Mouse (Mus musculus) kidney, embryonic 14.5 days (tissue): ENCODE results near the gene Acads. TPM values are rescaled to one million over a fixed set of nuclear protein-coding genes. Genes with fewer than 3 reads are reported as not detected.
"Not testable (repeated sequence)": the region's sequence is repeated elsewhere in the genome, so short reads cannot be mapped to it uniquely, and the experiment has no call there.

Experiments used
- ATAC-seq: fragments of 200-750 bp; cut with Nextera tagmentation; 2 replicates; pipeline ENCODE4 v1.8.0; 2017; ENCODE audit warnings: moderate number of reproducible peaks, mild to moderate bottlenecking, moderate TSS enrichment, moderate library complexity; ENCODE audit not compliant: low FRiP score, low TSS enrichment
- H3K27ac ChIP-seq: fragments of 300-500 bp; sonication (generic); 2 replicates; pipeline ENCODE4 v1.5.1; 2014; ENCODE audit warnings: low read depth, mild to moderate bottlenecking, low read length, moderate library complexity, mixed read lengths
- H3K27me3 ChIP-seq: fragments of 300-500 bp; sonication (generic); 2 replicates; pipeline ENCODE4 v1.6.1; 2014; ENCODE audit warnings: mild to moderate bottlenecking, low read length; ENCODE audit not compliant: control insufficient read depth, insufficient read depth
- H3K36me3 ChIP-seq: fragments of 300-500 bp; sonication (generic); 2 replicates; pipeline ENCODE4 v1.6.1; 2014; ENCODE audit warnings: low read length, mixed read lengths; ENCODE audit not compliant: control insufficient read depth, insufficient read depth
- H3K4me1 ChIP-seq: fragments of 300-500 bp; sonication (generic); 2 replicates; pipeline ENCODE4 v1.6.1; 2014; ENCODE audit warnings: low read length, mixed read lengths; ENCODE audit not compliant: control insufficient read depth, insufficient read depth
- H3K4me2 ChIP-seq: fragments of 300-500 bp; sonication (generic); replicated peaks from 2 replicates; pipeline ENCODE4 v1.6.1; 2014; ENCODE audit warnings: low read depth, mild to moderate bottlenecking, low read length
- H3K4me3 ChIP-seq: fragments of 300-500 bp; sonication (generic); 2 replicates; pipeline ENCODE4 v1.5.1; 2014; ENCODE audit warnings: mild to moderate bottlenecking, low read length
- H3K9ac ChIP-seq: fragments of 300-500 bp; sonication (generic); 2 replicates; pipeline ENCODE4 v1.6.1; 2014; ENCODE audit warnings: low read depth, mild to moderate bottlenecking, low read length, moderate library complexity
- H3K9me3 ChIP-seq: fragments of 300-500 bp; sonication (generic); 2 replicates; pipeline ENCODE4 v1.6.1; 2016; ENCODE audit warnings: low read length; ENCODE audit not compliant: control insufficient read depth
- WGBS: fragments of 180-500 bp; shearing (Covaris S2); extraction: QIAGEN DNeasy Blood & Tissue Kit; methylation state at CpG from one replicate; pipeline ENCODE4 v1.1.7; 2014; 5-methylcytosine and 5-hydroxymethylcytosine counted together
- polyA plus RNA-seq: library from polyadenylated mRNA; unstranded; fragments of >200 nt; fragmentation: Nextera tagmentation; extraction: Ambion mirVana; gene quantifications from 2 replicates; pipeline ENCODE4 v1.2.1, GENCODE M21; 2014

Gene Acads
- 54.2 and 68.5 TPM in 2 replicates for polyA plus RNA-seq

- Histone ChIP-seq H3K9me3 (no peaks in the 10 kb centered on the region), H3K27me3 (no peaks in the 10 kb centered on the region), H3K4me3 (peak within 1 kb of the TSS; percentile 86), H3K27ac (peak within 1 kb of the TSS; percentile 77), H3K4me1 (peaks cover 4% of the 10 kb centered on the region; the same call in 1 of the 2 replicates), H3K4me2 (peak within 1 kb of the TSS; percentile 73), H3K9ac (peak within 1 kb of the TSS; percentile 82), H3K36me3 (peaks cover 14% of the 10 kb centered on the region)
- under 1% methylated on average over 39 of the region's 39 CpGs for WGBS
- peak; percentile 90 for ATAC-seq
These were observed at the start of gene Acads for GRCm38 (mm10) chr5:115118961-115119570. TSS of gene Acads (minus strand) at chr5:115119346.

- Histone ChIP-seq H3K9me3 (no peaks in the 10 kb centered on the region), H3K9ac (no peak overlapping the region), H3K4me3 (no peak overlapping the region), H3K27ac (peak overlapping the region; percentile 83), H3K4me2 (no peak overlapping the region), H3K27me3 (no peaks in the 10 kb centered on the region), H3K4me1 (peaks cover 27% of the 10 kb centered on the region), H3K36me3 (no peaks in the 10 kb centered on the region)
- ATAC-seq, result 0 out of 2 replicates have a peak, but pooled peaks have one; percentile 28
- 39% methylated on average over 6 of the region's 6 CpGs for WGBS
These were observed 48.2 kb upstream of the Acads start for GRCm38 (mm10) chr5:115167396-115167795.

- 80% methylated on average over 7 of the region's 7 CpGs for WGBS
- no peak overlapping the region for H3K9ac ChIP-seq
- H3K4me2 ChIP-seq, result no peak overlapping the region
- H3K36me3 ChIP-seq, result no peaks in the 10 kb centered on the region
- no peaks in the 10 kb centered on the region for H3K9me3 ChIP-seq
- peak overlapping the region; percentile 59; the same call in 1 of the 2 replicates for H3K27ac ChIP-seq
- H3K4me3 ChIP-seq, result no peak overlapping the region
- no peaks in the 10 kb centered on the region for H3K27me3 ChIP-seq
- peaks cover 27% of the 10 kb centered on the region for H3K4me1 ChIP-seq
- ATAC-seq, result no peak
These were observed 47.7 kb upstream of the Acads start for GRCm38 (mm10) chr5:115166815-115167194.

GRCm38 (mm10) chr5:115165895-115166814 is 47.0 kb upstream of the Acads start:
- no peak; the same call in 1 of the 2 replicates for ATAC-seq
- Histone ChIP-seq H3K4me3 (no peak overlapping the region), H3K27me3 (no peaks in the 10 kb centered on the region), H3K4me1 (peaks cover 32% of the 10 kb centered on the region), H3K36me3 (no peaks in the 10 kb centered on the region), H3K9me3 (no peaks in the 10 kb centered on the region), H3K9ac (no peak overlapping the region), H3K4me2 (no peak overlapping the region), H3K27ac (peak overlapping the region; percentile 59; the same call in 1 of the 2 replicates)
- 51% methylated on average over 11 of the region's 11 CpGs for WGBS

- no peak for ATAC-seq
- Histone ChIP-seq H3K4me2 (no peak overlapping the region), H3K36me3 (no peaks in the 10 kb centered on the region), H3K27me3 (no peaks in the 10 kb centered on the region), H3K4me1 (peaks cover 38% of the 10 kb centered on the region), H3K27ac (no peak overlapping the region), H3K9ac (no peak overlapping the region), H3K4me3 (no peak overlapping the region), H3K9me3 (no peaks in the 10 kb centered on the region)
- WGBS, result 66% methylated on average over 9 of the region's 9 CpGs
These were observed 46.2 kb upstream of the Acads start for GRCm38 (mm10) chr5:115165351-115165750.

GRCm38 (mm10) chr5:115164446-115164845 is 45.3 kb upstream of the Acads start:
- not testable (repeated sequence) for H3K36me3 ChIP-seq, H3K9ac ChIP-seq, H3K4me2 ChIP-seq, ATAC-seq, H3K9me3 ChIP-seq, H3K27me3 ChIP-seq, H3K27ac ChIP-seq, H3K4me3 ChIP-seq
- peaks cover 42% of the 10 kb centered on the region for H3K4me1 ChIP-seq
- 67% methylated on average over 4 of the region's 4 CpGs for WGBS

GRCm38 (mm10) chr5:115163563-115163962 is 44.4 kb upstream of the Acads start:
- 42% methylated on average over 8 of the region's 8 CpGs for WGBS
- H3K4me2 ChIP-seq, result peak overlapping the region; percentile 15; the same call in 1 of the 2 replicates
- H3K36me3 ChIP-seq, result no peaks in the 10 kb centered on the region
- no peak overlapping the region for H3K9ac ChIP-seq
- no peaks in the 10 kb centered on the region for H3K27me3 ChIP-seq
- no peak overlapping the region for H3K27ac ChIP-seq
- no peak overlapping the region for H3K4me3 ChIP-seq
- ATAC-seq, result no peak
- no peaks in the 10 kb centered on the region for H3K9me3 ChIP-seq
- H3K4me1 ChIP-seq, result peaks cover 38% of the 10 kb centered on the region

- H3K4me3 ChIP-seq, H3K9me3 ChIP-seq, H3K27me3 ChIP-seq, H3K27ac ChIP-seq, ATAC-seq, H3K4me2 ChIP-seq, H3K9ac ChIP-seq, H3K36me3 ChIP-seq: not testable (repeated sequence)
- 75% methylated on average over 1 of the region's 1 CpGs for WGBS
- peaks cover 25% of the 10 kb centered on the region for H3K4me1 ChIP-seq
These were observed 42.8 kb upstream of the Acads start for GRCm38 (mm10) chr5:115161940-115162279.
